ENCODE assay signal across 28 mouse cellular contexts in the genomic region with DNA sequence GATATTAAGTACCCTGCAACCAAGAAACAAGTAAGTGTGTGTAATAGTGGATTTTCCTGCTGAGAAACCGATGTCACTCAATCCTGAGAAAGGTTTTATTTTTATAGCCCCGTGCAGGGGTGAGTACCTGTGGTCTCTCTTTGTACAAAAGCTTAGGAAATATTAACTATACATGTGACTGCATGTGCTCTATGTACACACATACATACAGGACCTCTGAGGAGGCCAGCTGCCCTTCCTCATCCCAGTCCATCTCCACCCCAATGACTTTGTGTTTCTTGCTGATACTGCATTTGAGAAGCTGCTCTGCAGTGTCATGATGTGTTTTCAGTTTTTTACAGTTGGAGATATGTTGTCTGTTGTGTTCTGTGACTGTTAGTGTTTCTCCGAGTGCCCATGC. TPM values are rescaled to one million over a fixed set of nuclear protein-coding genes. Genes with fewer than 3 reads are reported as not detected.
DNase-seq lines count a peak whose midpoint lies in the region; ATAC-seq and TF ChIP-seq lines count a peak whose summit lies in the region.
"Had no signal": no experiment of that assay in that cellular context is flagged by ENCODE, and none has a peak within 500 bp of the region (broad histone marks: within the 10 kb centered on the region; RNA-seq: fewer than 3 reads in every experiment).

No protein-coding gene starts in this region.

- no peak for ATAC-seq in heart, embryonic 12.5 days (ENCODE audit: insufficient number of reproducible peaks, low FRiP score)
- ATAC-seq in intestine, embryonic 16.5 days, result peak; percentile 60
- ATAC-seq in stomach, embryonic 16.5 days (ENCODE audit: insufficient read depth, low FRiP score), result no peak
- ATAC-seq: CD4-positive, CD25-positive, alpha-beta regulatory T cell, adult 4 months; liver, embryonic 12.5 days; midbrain, embryonic 16.5 days had no signal

- no peak overlapping the region for H3K4me2 ChIP-seq in heart, embryonic 12.5 days
- H3K4me2 ChIP-seq in intestine, embryonic 16.5 days (ENCODE audit: low read depth, low read length), result no peak overlapping the region
- no peak overlapping the region for H3K4me2 ChIP-seq in stomach, embryonic 16.5 days (ENCODE audit: low read depth, low read length)
- H3K4me2 ChIP-seq: embryonic facial prominence, embryonic 13.5 days; liver, embryonic 12.5 days; midbrain, embryonic 11.5 days; neural tube, embryonic 12.5 days had no signal

- H3K9me3 ChIP-seq in heart, embryonic 12.5 days (replicated peaks), result no peaks in the 10 kb centered on the region
- no peaks in the 10 kb centered on the region for H3K9me3 ChIP-seq in intestine, embryonic 16.5 days (ENCODE audit: control insufficient read depth, low read length)
- no peaks in the 10 kb centered on the region for H3K9me3 ChIP-seq in stomach, embryonic 16.5 days (replicated peaks; ENCODE audit: control insufficient read depth, low read length)
- H3K9me3 ChIP-seq: embryonic facial prominence, embryonic 13.5 days; forebrain, embryonic 10.5 days; liver, embryonic 12.5 days; neural tube, embryonic 12.5 days had no signal

- no peak overlapping the region for H3K4me3 ChIP-seq in heart, embryonic 12.5 days
- H3K4me3 ChIP-seq in layer of hippocampus, adult 2 months, result no peak overlapping the region
- no peak overlapping the region for H3K4me3 ChIP-seq in intestine, embryonic 16.5 days (ENCODE audit: low read length)
- no peak overlapping the region for H3K4me3 ChIP-seq in stomach, embryonic 16.5 days (replicated peaks; ENCODE audit: low read length)
- H3K4me3 ChIP-seq: embryonic facial prominence, embryonic 13.5 days; forebrain, embryonic 10.5 days; liver, embryonic 12.5 days; neural tube, embryonic 12.5 days had no signal

- WGBS in heart, embryonic 12.5 days, result 83% methylated on average over 3 of the region's 3 CpGs
- 64% methylated on average over 3 of the region's 3 CpGs for WGBS in intestine, embryonic 16.5 days
- 75% methylated on average over 3 of the region's 3 CpGs for WGBS in stomach, embryonic 16.5 days

- no peak for DNase-seq in heart, adult 8-10 months (ENCODE audit: low spot score)
- DNase-seq in layer of hippocampus, adult 2 months (ENCODE audit: low spot score in 2 of 2), result no peak
- no peak for DNase-seq in layer of hippocampus, postnatal 10 days (ENCODE audit: low spot score in 2 of 2)
- no peak for DNase-seq in cerebellum, postnatal 25 days
- DNase-seq: adrenal gland, postnatal 14 days; cerebellum, adult 11 months; cerebellum, adult 9-11 months; forebrain, postnatal 0 days; gastrocnemius, postnatal 10 days; kidney, adult 2 months; kidney, postnatal 36 days; layer of hippocampus, postnatal 36 days; left cerebral cortex, postnatal 4 days; liver, postnatal 0 days; lung, postnatal 36 days; retina, postnatal 1 day; right cerebral cortex, postnatal 25 days; thymus, postnatal 14 days had no signal

- 0 out of 2 replicates have a peak overlapping the region, but pooled peaks have one; percentile 0 for H3K27ac ChIP-seq in heart, embryonic 12.5 days (ENCODE audit: poor library complexity, severe bottlenecking)
- H3K27ac ChIP-seq in layer of hippocampus, adult 2 months, result peak overlapping the region; percentile 63
- H3K27ac ChIP-seq in intestine, embryonic 16.5 days (ENCODE audit: low read length), result peak overlapping the region; percentile 84
- peak overlapping the region; percentile 36; the same call in 1 of the 2 replicates for H3K27ac ChIP-seq in stomach, embryonic 16.5 days (ENCODE audit: low read length)
- H3K27ac ChIP-seq: embryonic facial prominence, embryonic 13.5 days; forebrain, embryonic 10.5 days; liver, embryonic 12.5 days; neural tube, embryonic 12.5 days had no signal

- peaks cover 60% of the 10 kb centered on the region for H3K36me3 ChIP-seq in heart, embryonic 12.5 days
- peaks cover 7% of the 10 kb centered on the region; the same call in 1 of the 2 replicates for H3K36me3 ChIP-seq in intestine, embryonic 16.5 days (ENCODE audit: control insufficient read depth, insufficient read depth, low read length)
- peaks cover 11% of the 10 kb centered on the region; the same call in 1 of the 2 replicates for H3K36me3 ChIP-seq in stomach, embryonic 16.5 days (ENCODE audit: control insufficient read depth, insufficient read depth, low read length)

- peaks cover 33% of the 10 kb centered on the region for H3K4me1 ChIP-seq in heart, embryonic 12.5 days (replicated peaks)
- H3K4me1 ChIP-seq in intestine, embryonic 16.5 days (ENCODE audit: control insufficient read depth, insufficient read depth, low read length), result peaks cover 17% of the 10 kb centered on the region; the same call in 1 of the 2 replicates
- H3K4me1 ChIP-seq in stomach, embryonic 16.5 days (ENCODE audit: control insufficient read depth, insufficient read depth, low read length), result 0 out of 2 replicates have a peak, but pooled peaks cover 3% of the 10 kb centered on the region
- H3K4me1 ChIP-seq: embryonic facial prominence, embryonic 13.5 days; liver, embryonic 12.5 days; neural tube, embryonic 12.5 days had no signal

- no peak overlapping the region for H3K9ac ChIP-seq in heart, embryonic 12.5 days
- H3K9ac ChIP-seq in intestine, embryonic 16.5 days (ENCODE audit: low read depth, low read length), result no peak overlapping the region
- H3K9ac ChIP-seq in stomach, embryonic 16.5 days (ENCODE audit: low read length), result no peak overlapping the region
- H3K9ac ChIP-seq: embryonic facial prominence, embryonic 13.5 days; forebrain, postnatal 0 days; liver, embryonic 12.5 days; liver, postnatal 0 days; neural tube, embryonic 12.5 days had no signal

- no peaks in the 10 kb centered on the region for H3K27me3 ChIP-seq in heart, embryonic 12.5 days (replicated peaks)
- no peaks in the 10 kb centered on the region for H3K27me3 ChIP-seq in intestine, embryonic 16.5 days (replicated peaks; ENCODE audit: control insufficient read depth, insufficient read depth, low read length)
- H3K27me3 ChIP-seq in stomach, embryonic 16.5 days (ENCODE audit: control insufficient read depth, insufficient read depth, low read length), result no peaks in the 10 kb centered on the region
- H3K27me3 ChIP-seq: embryonic facial prominence, embryonic 13.5 days; liver, embryonic 12.5 days; neural tube, embryonic 12.5 days had no signal

- no peak for TF ChIP-seq CTCF in layer of hippocampus, adult 2 months (conservative IDR thresholded peaks at IDR 0.05)

RNA-seq across cellular contexts. Expression of gene Rab3gap2, which starts 48.4 kb away (rescaled TPM):
- polyA plus RNA-seq in heart, embryonic 12.5 days (2016; fragmentation: Nextera tagmentation; extraction: Ambion mirVana), result 19.0 and 19.1 TPM in 2 replicates
- 10 to 100 TPM; 19.6 to 23.0 (median 20.8) TPM for total RNA-seq in heart, adult 8-10 months (2022)
- total RNA-seq in layer of hippocampus, adult 2 months (2021), result 10 to 100 TPM; 65.8 to 70.8 TPM
- 10 to 100 TPM; 54.6 to 58.5 TPM for total RNA-seq in layer of hippocampus, postnatal 10 days (2021)
- polyA plus RNA-seq in intestine, embryonic 16.5 days (2015; fragmentation: Nextera tagmentation; extraction: Ambion mirVana), result 25.4 and 27.3 TPM in 2 replicates
- 24.0 and 24.9 TPM in 2 replicates for polyA plus RNA-seq in stomach, embryonic 16.5 days (2015; fragmentation: Nextera tagmentation; extraction: Ambion mirVana)

Comparison
In these comparisons a context has a peak if more than half of its experiments do, and no peak if none do; other contexts are left out.
1. H3K27ac ChIP-seq: peak in every context shown above with its lines; median percentile 84 in intestine, embryonic 16.5 days; 63 in layer of hippocampus, adult 2 months; 36 in stomach, embryonic 16.5 days; 0 in heart, embryonic 12.5 days.